Mouse (Mus musculus): ENCODE results near the gene Mrpl24. TPM values are rescaled to one million over a fixed set of nuclear protein-coding genes. Genes with fewer than 3 reads are reported as not detected.
A peak's percentile ranks its signal among the peaks of the same experiment; 100 is the strongest.
"Not testable (repeated sequence)": the region's sequence is repeated elsewhere in the genome, so short reads cannot be mapped to it uniquely, and the experiment has no call there.

The Mrpl24 gene
- polyA plus RNA-seq, 1 experiment = 100 TPM

DNA sequence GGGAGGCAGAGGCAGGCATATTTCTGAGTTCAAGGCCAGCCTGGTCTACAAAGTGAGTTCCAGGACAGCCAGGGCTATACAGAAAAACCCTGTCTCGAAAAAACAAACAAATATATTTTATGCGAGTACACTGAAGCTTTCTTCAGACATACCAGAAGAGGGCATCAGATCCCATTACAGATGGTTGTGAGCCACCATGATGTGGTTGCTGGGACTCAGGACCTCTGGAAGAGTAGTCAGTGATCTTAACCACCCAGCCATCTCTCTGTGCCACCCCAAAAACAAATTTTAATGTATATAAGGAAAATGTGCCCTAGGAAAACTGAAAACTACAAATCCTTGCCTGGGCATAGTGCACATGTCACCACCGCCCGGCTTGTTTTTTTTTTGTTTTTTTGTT, 31.9 kb upstream of the Mrpl24 start:
- peaks cover 16% of the 10 kb centered on the region for H3K4me1 ChIP-seq (ENCODE audit: control insufficient read depth, insufficient read depth, low read length)
- peak; percentile 19; the same call in 1 of the 2 replicates for TF ChIP-seq CTCF (conservative IDR thresholded peaks at IDR 0.05; ENCODE audit: insufficient read depth, insufficient read length, low read depth, low read length)
- not testable (repeated sequence) for H3K27ac ChIP-seq (ENCODE audit: insufficient read depth, low read depth, low read length); H3K36me3 ChIP-seq (ENCODE audit: control insufficient read depth, insufficient read depth, low read length); H3K4me3 ChIP-seq (ENCODE audit: insufficient read depth, low read depth, low read length); H3K27me3 ChIP-seq (replicated peaks; ENCODE audit: control insufficient read depth, insufficient read depth, low read length); DNase-seq
- WGBS = 86% methylated on average over 4 of the region's 4 CpGs

DNA sequence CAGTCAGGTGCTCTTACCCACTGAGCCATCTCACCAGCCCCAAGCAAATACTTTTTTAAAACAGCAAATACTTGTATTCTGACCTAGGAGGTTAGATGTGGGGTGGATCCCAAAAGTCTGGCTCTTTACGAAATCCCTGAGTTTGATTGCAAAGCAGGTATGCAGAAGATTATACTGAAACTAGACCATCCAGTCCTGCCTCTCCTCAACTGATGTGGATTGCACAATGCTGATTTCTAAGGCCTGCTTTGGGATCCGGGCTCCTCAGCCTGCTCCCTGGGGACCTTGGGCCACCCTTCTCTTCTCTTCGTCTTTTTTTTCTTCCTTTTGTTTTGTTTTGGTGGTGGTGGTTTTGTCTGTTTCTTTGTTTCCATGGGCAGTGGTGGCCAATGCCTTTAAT, 27.8 kb upstream of the Mrpl24 start:
- WGBS = 78% methylated on average over 3 of the region's 3 CpGs
- Histone ChIP-seq H3K36me3 (ENCODE audit: control insufficient read depth, insufficient read depth, low read length) (no peaks in the 10 kb centered on the region), H3K4me3 (ENCODE audit: insufficient read depth, low read depth, low read length) (no peak overlapping the region), H3K27me3 (replicated peaks; ENCODE audit: control insufficient read depth, insufficient read depth, low read length) (no peaks in the 10 kb centered on the region), H3K4me1 (ENCODE audit: control insufficient read depth, insufficient read depth, low read length) (no peaks in the 10 kb centered on the region), H3K27ac (ENCODE audit: insufficient read depth, low read depth, low read length) (no peak overlapping the region)
- DNase-seq = no peak
- no peak for TF ChIP-seq CTCF (conservative IDR thresholded peaks at IDR 0.05; ENCODE audit: insufficient read depth, insufficient read length, low read depth, low read length)
- no peak for TF ChIP-seq POLR2A (IDR thresholded peaks at IDR 0.05; ENCODE audit: low read depth, low read length)

DNA sequence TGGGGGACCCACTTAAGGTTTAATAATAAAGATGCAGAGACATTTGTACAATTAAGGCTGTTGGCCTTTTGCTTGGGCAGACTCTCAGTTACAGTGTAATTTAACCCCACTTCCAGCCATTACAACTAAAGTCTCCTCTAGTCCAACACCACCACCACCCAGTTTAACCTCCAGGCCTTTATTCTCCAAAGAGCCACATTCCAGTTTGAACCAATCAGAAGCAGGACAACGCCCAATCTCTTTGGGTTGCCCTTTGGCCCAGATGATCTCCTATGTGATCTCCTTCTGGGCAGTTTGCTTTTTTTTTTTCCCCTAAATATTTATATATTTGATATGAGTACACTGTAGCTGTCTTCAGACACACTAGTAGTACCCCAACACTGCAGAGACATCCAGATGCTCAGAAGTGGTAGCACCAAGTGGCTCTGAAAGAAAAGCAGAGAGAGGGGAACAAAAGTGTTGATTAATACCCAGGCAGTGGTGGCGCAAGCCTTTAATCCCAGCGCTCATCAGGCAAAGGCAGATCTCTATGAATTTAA, 25.9 kb upstream of the Mrpl24 start:
- 89% methylated on average over 3 of the region's 3 CpGs for WGBS
- no peak for TF ChIP-seq CTCF (conservative IDR thresholded peaks at IDR 0.05; ENCODE audit: insufficient read depth, insufficient read length, low read depth, low read length)
- TF ChIP-seq POLR2A (IDR thresholded peaks at IDR 0.05; ENCODE audit: low read depth, low read length) = no peak
- H3K4me3 ChIP-seq (ENCODE audit: insufficient read depth, low read depth, low read length) = no peak overlapping the region
- no peaks in the 10 kb centered on the region for H3K4me1 ChIP-seq (ENCODE audit: control insufficient read depth, insufficient read depth, low read length)
- DNase-seq = no peak
- no peaks in the 10 kb centered on the region for H3K27me3 ChIP-seq (replicated peaks; ENCODE audit: control insufficient read depth, insufficient read depth, low read length)
- no peaks in the 10 kb centered on the region for H3K36me3 ChIP-seq (ENCODE audit: control insufficient read depth, insufficient read depth, low read length)
- H3K27ac ChIP-seq (ENCODE audit: insufficient read depth, low read depth, low read length) = no peak overlapping the region

DNA sequence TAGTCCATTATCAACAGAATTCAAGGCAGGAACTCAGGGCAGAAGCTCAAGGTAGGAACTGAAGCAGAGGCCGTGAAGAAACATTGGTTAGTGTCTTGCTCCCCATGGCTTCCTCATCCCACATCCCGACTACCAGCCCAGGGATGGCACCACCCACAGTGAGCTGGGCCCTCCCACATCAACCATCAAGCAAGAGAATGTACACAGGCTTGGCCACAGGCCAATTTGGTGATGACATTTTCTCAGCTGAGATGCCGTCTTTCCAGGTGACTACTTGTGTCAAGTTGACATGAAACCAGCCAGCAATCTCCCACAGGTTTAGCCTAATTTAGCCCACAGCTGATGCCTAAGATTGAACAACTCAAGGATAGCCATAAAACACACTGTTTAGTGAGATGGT, 20.0 kb upstream of the Mrpl24 start:
- Histone ChIP-seq H3K36me3 (ENCODE audit: control insufficient read depth, insufficient read depth, low read length) (no peaks in the 10 kb centered on the region), H3K27ac (ENCODE audit: insufficient read depth, low read depth, low read length) (no peak overlapping the region), H3K4me1 (ENCODE audit: control insufficient read depth, insufficient read depth, low read length) (no peaks in the 10 kb centered on the region), H3K4me3 (ENCODE audit: insufficient read depth, low read depth, low read length) (no peak overlapping the region), H3K27me3 (replicated peaks; ENCODE audit: control insufficient read depth, insufficient read depth, low read length) (no peaks in the 10 kb centered on the region)
- no peak for DNase-seq
- 59% methylated on average over 3 of the region's 3 CpGs for WGBS
- TF ChIP-seq POLR2A (IDR thresholded peaks at IDR 0.05; ENCODE audit: low read depth, low read length) = no peak
- no peak for TF ChIP-seq CTCF (conservative IDR thresholded peaks at IDR 0.05; ENCODE audit: insufficient read depth, insufficient read length, low read depth, low read length)

DNA sequence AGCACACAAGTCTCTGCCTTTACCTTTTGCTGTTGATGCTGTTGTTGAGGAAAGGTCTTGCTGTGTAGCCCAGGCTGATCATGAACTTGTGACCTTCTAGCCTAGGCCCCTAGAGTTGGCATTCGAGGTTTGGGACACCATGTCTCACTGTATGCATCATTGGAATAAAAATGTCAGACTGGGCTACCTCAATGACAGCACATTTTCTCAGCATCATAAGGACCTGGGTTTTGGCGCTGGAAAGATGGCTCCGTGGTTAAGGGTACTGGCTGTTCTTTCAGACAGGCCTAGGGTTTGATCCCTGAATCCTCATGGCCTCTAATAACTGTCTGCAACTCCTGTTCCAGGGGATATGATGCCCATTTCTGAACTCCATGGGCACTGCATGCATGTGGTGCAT, 19.5 kb upstream of the Mrpl24 start:
- H3K27ac ChIP-seq (ENCODE audit: insufficient read depth, low read depth, low read length) = no peak overlapping the region
- no peaks in the 10 kb centered on the region for H3K36me3 ChIP-seq (ENCODE audit: control insufficient read depth, insufficient read depth, low read length)
- no peaks in the 10 kb centered on the region for H3K4me1 ChIP-seq (ENCODE audit: control insufficient read depth, insufficient read depth, low read length)
- H3K4me3 ChIP-seq (ENCODE audit: insufficient read depth, low read depth, low read length) = no peak overlapping the region
- TF ChIP-seq POLR2A (IDR thresholded peaks at IDR 0.05; ENCODE audit: low read depth, low read length) (no peak), CTCF (conservative IDR thresholded peaks at IDR 0.05; ENCODE audit: insufficient read depth, insufficient read length, low read depth, low read length) (no peak)
- 80% methylated on average over 3 of the region's 3 CpGs for WGBS
- H3K27me3 ChIP-seq (replicated peaks; ENCODE audit: control insufficient read depth, insufficient read depth, low read length) = no peaks in the 10 kb centered on the region
- no peak for DNase-seq

DNA sequence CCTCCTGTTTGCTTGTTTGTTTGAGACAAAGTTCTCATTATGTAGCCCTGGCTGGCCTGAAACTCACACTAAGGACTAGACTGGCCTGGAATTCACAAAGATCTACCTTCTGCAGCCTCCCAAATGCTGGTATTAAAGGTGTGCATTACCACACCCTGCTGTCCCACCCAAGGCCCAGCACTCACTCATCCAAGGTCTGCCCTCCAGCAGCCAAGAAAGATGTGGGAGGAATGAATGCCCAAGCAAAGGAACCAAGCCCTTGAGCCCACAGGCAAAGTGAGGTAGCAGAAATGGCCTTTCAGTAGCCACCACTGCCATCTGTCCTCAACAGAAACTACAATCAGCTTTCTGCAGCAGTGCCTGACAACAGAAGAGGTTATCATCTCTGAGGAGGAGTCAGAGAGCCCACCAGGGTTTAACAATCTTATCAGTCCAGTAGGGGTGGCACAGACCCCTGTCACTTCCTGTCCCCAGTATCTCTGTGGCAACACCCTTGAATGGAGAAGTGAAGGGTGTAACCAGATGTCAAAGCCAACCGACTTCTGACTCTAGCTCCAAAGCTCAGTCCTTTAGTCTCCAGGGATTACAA, 18.2 kb upstream of the Mrpl24 start:
- no peak overlapping the region for H3K27ac ChIP-seq (ENCODE audit: insufficient read depth, low read depth, low read length)
- H3K4me3 ChIP-seq (ENCODE audit: insufficient read depth, low read depth, low read length) = no peak overlapping the region
- DNase-seq = no peak
- WGBS = 53% methylated on average over 1 of the region's 1 CpGs
- no peaks in the 10 kb centered on the region for H3K27me3 ChIP-seq (replicated peaks; ENCODE audit: control insufficient read depth, insufficient read depth, low read length)
- H3K4me1 ChIP-seq (ENCODE audit: control insufficient read depth, insufficient read depth, low read length) = no peaks in the 10 kb centered on the region
- no peaks in the 10 kb centered on the region for H3K36me3 ChIP-seq (ENCODE audit: control insufficient read depth, insufficient read depth, low read length)
- TF ChIP-seq CTCF (conservative IDR thresholded peaks at IDR 0.05; ENCODE audit: insufficient read depth, insufficient read length, low read depth, low read length) (no peak), POLR2A (IDR thresholded peaks at IDR 0.05; ENCODE audit: low read depth, low read length) (no peak)

DNA sequence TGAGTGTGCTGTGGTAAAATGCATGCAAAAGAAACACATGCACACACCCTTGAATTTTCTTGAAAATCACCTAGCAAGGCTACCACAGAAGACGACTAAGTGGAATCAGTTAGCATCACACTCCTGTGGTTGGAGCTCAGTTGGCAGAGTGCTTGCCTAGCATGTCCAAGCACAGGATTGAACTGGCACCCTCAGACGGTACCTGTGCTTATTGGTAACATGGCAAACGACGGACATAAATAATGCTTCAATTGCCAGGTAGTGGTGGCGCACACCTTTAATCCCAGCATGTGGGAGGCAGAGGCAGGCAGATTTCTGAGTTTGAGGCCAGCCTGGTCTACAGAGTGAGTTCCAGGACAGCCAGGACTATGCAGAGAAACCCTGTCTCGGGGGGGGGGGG, 17.3 kb upstream of the Mrpl24 start:
- H3K4me1 ChIP-seq (ENCODE audit: control insufficient read depth, insufficient read depth, low read length); H3K36me3 ChIP-seq (ENCODE audit: control insufficient read depth, insufficient read depth, low read length); H3K27me3 ChIP-seq (replicated peaks; ENCODE audit: control insufficient read depth, insufficient read depth, low read length); DNase-seq; H3K27ac ChIP-seq (ENCODE audit: insufficient read depth, low read depth, low read length); H3K4me3 ChIP-seq (ENCODE audit: insufficient read depth, low read depth, low read length): not testable (repeated sequence)
- WGBS = 79% methylated on average over 6 of the region's 6 CpGs

Data from kidney, adult 2 months (tissue).